Comparison of ENCODE assay signal across 8 mouse cellular contexts in genomic region chr16:17489469-17490111, GRCm38 (mm10). TPM values are rescaled to one million over a fixed set of nuclear protein-coding genes. Genes with fewer than 3 reads are reported as not detected.
DNase-seq lines count a peak whose midpoint lies in the region; ATAC-seq lines count a peak whose summit lies in the region.

Gene Aifm3 (plus strand): TSS chr16:17489611.

- H3K4me2 ChIP-seq in heart, embryonic 13.5 days, result peak within 1 kb of the TSS; percentile 95

- H3K36me3 ChIP-seq in heart, embryonic 13.5 days, result peaks cover 29% of the 10 kb centered on the region

- ATAC-seq in heart, embryonic 13.5 days (ENCODE audit: extremely low read depth, insufficient number of reproducible peaks, low FRiP score, low TSS enrichment), result peak; percentile 26; the same call in 1 of the 2 replicates
- ATAC-seq in megakaryocyte-erythroid progenitor cell, adult 5-6 weeks (replicated peaks; ENCODE audit: low FRiP score, low TSS enrichment, poor library complexity, severe bottlenecking), result peak; percentile 37

- peak; percentile 36 for DNase-seq in right cerebral cortex, postnatal 25 days
- DNase-seq in right cerebral cortex, postnatal 36 days (ENCODE audit: low spot score in 2 of 2), result no peak
- DNase-seq in cerebellum, adult 9-11 months, result peak; percentile 76
- DNase-seq in layer of hippocampus, postnatal 25 days (ENCODE audit: extremely low spot score in 1 of 2, low spot score in 1 of 2), result peak in 1 of 2 experiments; percentile 19
- peak; percentile 70 for DNase-seq in thymus, postnatal 4 days
- no peak for DNase-seq in spleen, postnatal 14 days (ENCODE audit: low spot score in 2 of 2)

- H3K4me3 ChIP-seq in heart, embryonic 13.5 days, result peak within 1 kb of the TSS; percentile 63

- H3K4me1 ChIP-seq in heart, embryonic 13.5 days, result peaks cover 36% of the 10 kb centered on the region

- H3K27me3 ChIP-seq in heart, embryonic 13.5 days (replicated peaks), result peaks cover 34% of the 10 kb centered on the region

- no peaks in the 10 kb centered on the region for H3K9me3 ChIP-seq in heart, embryonic 13.5 days

- 2% methylated on average over 40 of the region's 47 CpGs for WGBS in heart, embryonic 13.5 days

- H3K9ac ChIP-seq in heart, embryonic 13.5 days, result peak within 1 kb of the TSS; percentile 83

- H3K27ac ChIP-seq in heart, embryonic 13.5 days (replicated peaks), result no peak within 1 kb of the TSS

RNA-seq across cellular contexts. Expression of gene Aifm3, which starts in this region (rescaled TPM):
- 0.88 and 1.0 TPM in 2 replicates for polyA plus RNA-seq in heart, embryonic 13.5 days (2015; fragmentation: Nextera tagmentation; extraction: Ambion mirVana)
- 10 to 100 TPM; 76.1 to 84.5 TPM for total RNA-seq in layer of hippocampus, postnatal 25 days (2021)
- 0.42 TPM in 1 of 2 replicates, not detected in the other for total RNA-seq in megakaryocyte-erythroid progenitor cell, adult 5-6 weeks (2014; fragmentation: Nextera tagmentation)
- total RNA-seq in megakaryocyte-erythroid progenitor cell, adult 5-6 weeks (2017), result not detected in 2 replicates

Comparison
In these comparisons a context has a peak if more than half of its experiments do, and no peak if none do; other contexts are left out.
1. RNA of gene Aifm3 (total RNA-seq): 76.1 to 84.5 TPM in layer of hippocampus, postnatal 25 days; 0.42 TPM in megakaryocyte-erythroid progenitor cell, adult 5-6 weeks; every median in the first group is over 10 times any median in the second.
2. DNase-seq: peak in right cerebral cortex, postnatal 25 days (single experiment), cerebellum, adult 9-11 months (single experiment) and thymus, postnatal 4 days (single experiment); none in right cerebral cortex, postnatal 36 days (0 of 2) and spleen, postnatal 14 days (0 of 2).
3. Peak in ATAC-seq in megakaryocyte-erythroid progenitor cell, adult 5-6 weeks; RNA of the gene not detected or under 1 TPM.